Mouse (Mus musculus): ENCODE measurements around the gene Zdbf2.

Zdbf2 gene

DNA sequence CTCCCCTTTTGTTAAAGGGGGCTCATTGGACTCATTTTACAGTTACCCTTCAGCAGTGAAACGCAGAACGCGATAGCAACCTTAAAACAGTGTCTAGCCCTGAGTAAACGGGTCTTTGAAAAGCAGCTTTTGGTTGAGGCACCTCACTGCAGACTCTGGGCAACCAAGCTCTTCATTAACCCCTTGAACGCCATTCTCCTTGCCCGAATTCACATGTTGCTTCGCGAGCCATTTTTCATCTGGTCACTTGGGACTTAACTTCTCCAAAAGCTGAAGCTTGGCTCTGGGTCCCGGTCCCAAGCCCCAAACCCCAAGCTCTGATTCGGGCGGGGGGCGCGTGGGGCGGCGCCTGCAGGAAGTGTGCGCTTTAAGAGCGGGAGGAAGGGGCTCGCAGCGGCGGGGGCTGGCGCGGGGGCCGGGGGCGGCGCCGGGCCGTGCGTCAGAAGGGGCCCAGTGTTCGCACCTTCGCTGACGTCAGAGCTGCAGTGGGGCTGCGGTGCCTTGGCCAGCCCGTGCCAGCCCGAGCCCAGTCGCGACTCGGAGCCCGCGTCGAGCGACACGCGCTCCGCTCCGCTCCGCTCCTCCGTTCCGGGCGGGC, at the start of gene Zdbf2:
Gene Zdbf2, plus strand, starts transcription at position 525 of the 598 bp plus-strand sequence.
- DNase-seq = peak; percentile 83

GRCm38 (mm10) chr1:63225009-63225408, 48.1 kb upstream of the Zdbf2 start:
- DNase-seq = no peak

DNA sequence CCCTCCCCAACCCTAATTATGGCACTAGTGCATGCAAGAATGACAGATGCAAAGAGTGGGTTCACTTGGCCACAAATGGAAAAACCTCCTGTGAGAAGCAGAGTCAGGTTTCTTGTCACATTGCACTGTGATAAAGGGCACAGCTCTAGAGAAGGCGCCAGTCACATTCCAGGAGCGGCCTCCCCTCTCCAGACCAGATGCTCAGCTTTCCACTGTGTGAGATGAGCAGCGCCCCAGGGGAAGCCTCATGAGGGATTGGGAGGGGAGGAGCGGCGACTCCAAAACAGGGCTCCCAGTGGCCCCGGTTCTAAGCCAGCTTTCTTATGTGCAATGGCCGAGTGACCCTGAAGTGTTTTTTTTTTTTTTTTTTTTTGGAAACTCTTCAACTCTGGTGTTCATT, 47.2 kb upstream of the Zdbf2 start:
- peak; percentile 77 for DNase-seq

DNA sequence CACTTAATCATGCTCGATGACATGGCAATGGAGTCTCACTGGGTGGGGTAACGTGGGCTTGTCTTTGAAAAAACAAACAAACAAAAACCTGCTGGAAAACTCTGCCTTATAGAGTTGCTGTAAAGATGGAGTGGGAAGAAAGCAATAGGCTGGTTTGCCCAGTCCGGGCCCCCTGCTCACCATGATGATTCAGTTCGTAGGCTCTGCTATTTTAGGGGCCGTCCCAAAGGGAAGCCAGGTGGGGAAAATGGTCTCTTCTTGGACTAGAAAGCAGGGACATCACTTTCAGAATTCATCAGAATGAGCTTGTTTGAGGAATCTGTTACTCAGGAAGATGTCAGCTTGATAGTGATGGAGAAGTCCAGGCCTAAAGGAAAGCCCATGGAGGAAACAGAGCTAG, 45.8 kb upstream of the Zdbf2 start:
- DNase-seq = no peak

DNA sequence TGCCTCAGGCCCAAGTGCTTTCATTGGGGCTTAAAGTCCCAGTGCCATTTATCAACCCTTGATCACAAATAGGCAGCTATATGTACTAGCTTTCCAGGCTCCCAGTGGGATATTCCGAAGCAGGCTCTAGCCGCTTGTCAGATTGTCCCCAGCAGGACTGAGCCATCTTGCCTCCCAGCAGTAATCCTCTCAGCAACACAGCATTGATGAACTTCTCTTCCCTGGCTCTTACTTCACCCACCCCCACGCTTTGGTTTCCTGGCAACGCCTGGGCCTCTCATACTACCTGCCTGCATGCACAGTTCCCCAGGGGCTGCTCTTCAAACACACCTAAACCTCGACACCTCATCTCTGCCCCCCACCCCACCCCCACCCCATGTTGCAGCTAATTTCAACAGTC, 35.7 kb upstream of the Zdbf2 start:
- peak; percentile 20 for DNase-seq

DNA sequence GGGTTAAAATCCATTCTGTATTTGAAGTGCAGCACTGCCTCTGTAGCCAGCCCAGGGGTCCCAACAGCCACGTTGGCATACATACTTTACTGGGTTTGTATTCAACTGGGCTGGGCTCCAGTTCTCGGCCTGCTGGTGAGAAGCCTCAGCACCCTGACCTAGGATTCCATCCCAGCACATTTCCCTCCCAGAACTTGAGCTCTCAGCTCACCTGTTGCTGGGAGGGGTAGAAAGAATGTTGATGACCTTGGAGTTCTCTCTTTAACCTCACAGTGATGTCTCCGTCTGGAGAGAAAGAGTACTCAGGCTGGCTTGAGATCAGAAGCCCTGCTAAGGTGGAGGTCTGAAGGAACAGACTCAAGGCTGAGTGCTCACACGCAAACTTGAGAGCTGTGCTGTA, 33.8 kb upstream of the Zdbf2 start:
- DNase-seq = no peak

DNA sequence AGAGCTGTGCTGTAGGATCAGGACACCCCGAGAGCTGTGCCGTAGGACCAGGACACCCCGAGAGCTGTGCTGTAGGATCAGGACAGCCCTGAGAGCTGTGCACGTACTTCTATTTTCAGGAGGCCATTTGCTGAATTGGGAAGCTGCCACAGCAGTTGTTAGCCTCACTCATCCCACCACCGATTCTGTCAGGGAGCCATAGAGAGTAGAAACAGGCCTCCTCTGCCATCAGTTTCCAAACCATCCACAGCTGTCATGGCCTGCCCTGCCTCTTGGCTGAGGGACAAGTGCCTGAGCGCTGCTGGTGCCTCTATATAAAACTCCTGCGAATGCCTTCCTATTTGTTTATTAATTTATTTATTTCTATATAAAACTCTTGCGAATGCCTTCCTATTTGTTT, 33.3 kb upstream of the Zdbf2 start:
- DNase-seq = no peak

DNA sequence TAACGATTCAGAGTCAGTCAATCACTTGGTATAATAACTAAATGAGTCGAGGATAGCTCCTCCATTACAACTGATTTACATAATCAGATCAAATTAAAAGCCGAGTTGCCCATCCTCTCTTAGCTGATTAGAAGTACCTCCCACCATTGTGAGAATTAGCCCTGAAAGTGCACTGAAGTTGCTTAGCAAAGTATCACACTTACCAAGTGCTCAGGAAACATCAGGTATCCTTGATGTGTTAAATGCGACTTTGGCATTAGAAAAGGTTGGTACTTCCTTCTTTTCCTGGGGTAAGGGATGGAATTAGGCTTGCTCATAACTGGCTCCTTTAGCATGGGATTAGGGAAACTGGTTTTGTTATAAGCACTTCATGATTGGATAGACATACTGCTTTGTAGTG, 29.2 kb upstream of the Zdbf2 start:
- DNase-seq = no peak

DNA sequence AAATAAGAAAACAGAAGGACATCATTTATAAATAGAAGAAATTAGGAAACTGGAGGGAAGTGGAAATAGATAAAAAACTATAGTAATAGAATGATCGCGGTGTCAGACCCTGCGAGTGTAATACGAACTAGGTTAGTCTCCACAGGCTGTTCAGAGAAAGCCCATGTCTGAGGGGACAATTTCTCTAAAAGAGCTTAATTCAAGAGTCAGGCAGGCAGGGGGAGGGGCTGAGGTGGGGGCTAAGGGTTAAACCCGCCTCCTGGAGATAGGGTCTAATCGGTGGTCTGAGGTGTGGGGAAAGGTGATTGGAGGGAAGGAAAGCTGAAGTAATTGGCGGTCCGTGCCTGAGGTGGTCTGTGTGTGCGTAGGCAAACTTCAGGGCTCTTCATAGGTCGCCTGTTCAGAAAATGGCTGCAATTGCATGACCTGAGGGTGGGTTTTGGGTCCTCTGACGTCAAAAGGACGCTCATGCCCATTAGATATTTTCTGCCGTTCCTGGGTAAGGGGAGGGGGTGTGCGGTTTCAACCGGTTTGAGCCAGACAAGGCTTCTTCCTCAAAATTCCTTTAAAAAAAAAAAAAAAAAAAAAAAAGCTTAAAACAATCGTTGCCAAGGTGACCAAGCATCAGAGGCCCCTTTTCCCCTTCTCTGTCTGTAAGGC, 26.1 kb upstream of the Zdbf2 start:
- peak; percentile 85 for DNase-seq

- DNase-seq = no peak
Observed at GRCm38 (mm10) chr1:63247831-63248359, 25.2 kb upstream of the Zdbf2 start.

DNA sequence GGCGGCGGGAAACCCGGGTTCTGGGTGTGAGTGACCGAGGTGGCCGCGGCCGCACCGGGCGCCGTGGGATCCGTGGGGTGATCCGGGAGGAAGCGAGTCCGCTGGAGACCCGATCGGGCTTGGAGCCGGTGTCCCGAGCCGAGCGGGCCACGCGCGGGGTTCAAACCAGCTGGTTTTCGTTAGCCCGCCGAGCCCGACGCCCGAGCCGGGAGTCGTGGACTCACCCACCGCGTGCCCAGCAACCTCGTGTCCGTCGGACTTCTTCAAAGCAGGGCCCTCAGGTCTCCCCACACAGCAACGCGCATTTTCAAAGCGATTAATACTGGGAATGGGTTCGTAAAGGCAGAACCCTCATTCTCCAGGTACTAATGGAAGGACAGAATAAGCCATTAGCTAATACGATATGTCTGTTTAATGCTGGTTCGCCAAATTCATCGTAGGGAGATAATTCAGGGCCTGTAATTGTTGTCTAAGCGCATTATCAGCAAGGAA, 24.7 kb upstream of the Zdbf2 start:
- DNase-seq = no peak

GRCm38 (mm10) chr1:63249261-63249660, 23.8 kb upstream of the Zdbf2 start:
- no peak for DNase-seq

DNA sequence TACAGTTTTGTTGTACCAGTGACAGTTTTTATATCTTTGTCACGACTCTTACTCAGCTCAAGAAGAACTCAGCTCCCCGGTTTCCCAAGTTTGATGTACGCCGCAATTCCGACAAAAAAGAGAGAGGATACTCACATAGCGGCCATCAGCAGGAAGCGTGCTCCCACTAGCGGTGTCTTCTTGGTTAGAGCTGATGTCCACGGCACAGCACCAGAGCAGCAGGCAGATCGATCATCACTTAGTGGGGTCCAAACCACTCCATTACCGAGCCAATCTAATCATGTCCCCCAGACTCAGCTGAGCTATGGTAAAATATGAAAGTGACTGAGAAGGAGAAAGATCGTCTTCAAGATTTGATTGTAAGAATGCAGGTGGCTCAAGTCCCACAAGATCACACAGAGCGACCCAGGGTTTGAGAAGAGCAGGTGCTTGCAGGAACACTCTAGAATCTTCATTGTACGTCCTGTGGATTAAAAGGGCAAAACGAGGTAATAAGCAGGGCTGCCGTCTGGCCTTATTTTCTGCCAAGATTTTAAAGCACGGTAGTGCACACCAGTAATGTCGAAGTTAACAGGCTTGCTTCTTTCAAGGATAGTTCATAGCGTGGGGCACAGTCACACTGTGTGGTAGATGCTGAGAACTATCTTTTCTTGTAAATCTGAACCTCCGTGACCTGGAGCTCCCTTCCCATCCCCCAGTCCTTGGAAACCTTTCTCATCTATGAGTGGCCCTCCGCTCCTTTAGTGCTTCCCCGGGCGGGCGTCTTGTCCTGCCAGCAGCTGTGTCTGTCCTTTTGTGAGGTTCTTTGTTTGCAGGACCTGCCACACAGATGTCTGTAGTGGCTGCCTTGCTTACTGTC, 20.5 kb upstream of the Zdbf2 start:
- peak; percentile 74 for DNase-seq

GRCm38 (mm10) chr1:63253291-63253690, 19.8 kb upstream of the Zdbf2 start:
- DNase-seq = no peak

GRCm38 (mm10) chr1:63255101-63255500, 18.0 kb upstream of the Zdbf2 start:
- no peak for DNase-seq

- no peak for DNase-seq
Observed at GRCm38 (mm10) chr1:63256083-63256482, 17.0 kb upstream of the Zdbf2 start.

DNA sequence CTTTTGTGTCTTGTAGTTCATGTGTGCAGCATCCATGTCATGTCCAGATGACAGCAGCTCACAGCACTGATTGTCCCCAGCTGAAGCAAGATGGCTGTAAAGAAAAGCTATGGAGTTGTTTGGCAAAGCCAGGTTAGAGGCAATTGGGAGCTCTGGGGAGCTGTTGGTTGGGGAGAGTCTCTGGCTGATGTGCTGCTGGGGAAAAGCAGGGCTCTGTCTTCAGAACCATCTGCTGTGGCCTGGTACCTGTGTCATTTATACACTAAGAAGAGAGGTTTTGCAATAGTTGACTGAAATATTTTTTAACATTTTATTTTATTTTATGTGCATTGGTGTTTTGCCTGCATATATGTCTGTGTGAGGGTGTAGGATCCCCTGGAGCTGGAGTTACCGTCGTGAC, 14.6 kb upstream of the Zdbf2 start:
- DNase-seq = no peak

DNA sequence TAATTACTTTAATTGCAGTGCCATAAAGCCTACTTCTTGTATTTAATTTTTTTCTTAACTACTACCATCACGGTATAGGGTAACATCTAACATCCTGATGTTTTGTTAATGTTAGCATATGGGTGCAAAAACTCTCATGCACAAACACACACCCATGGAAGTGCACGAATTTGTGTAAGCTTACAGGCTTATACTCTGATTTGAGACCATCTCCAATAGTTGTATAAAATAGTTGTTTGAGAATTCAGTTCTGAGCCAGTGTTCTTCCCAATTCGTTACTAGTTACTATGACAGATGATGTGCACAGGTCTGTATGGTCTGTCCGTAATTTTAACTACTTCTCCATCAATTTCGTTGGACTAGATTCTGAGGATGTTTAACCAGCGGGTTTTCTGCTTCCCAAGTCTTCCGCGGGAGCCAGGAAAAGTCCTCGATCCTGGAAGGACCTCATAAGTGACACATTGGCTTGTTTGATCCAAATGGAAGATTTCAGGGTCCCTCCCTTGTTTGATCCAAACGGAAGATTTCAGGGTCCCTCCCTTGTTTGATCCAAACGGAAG, 13.7 kb upstream of the Zdbf2 start:
- DNase-seq = no peak

GRCm38 (mm10) chr1:63259916-63260741, 12.9 kb upstream of the Zdbf2 start:
- no peak for DNase-seq

GRCm38 (mm10) chr1:63260742-63261033, 12.4 kb upstream of the Zdbf2 start:
- DNase-seq = no peak

- DNase-seq = no peak
Observed at GRCm38 (mm10) chr1:63261041-63261590, 11.9 kb upstream of the Zdbf2 start.

- peak; percentile 6 for DNase-seq
Observed at GRCm38 (mm10) chr1:63263671-63264070, 9.4 kb upstream of the Zdbf2 start.
